Mouse (Mus musculus) bone marrow, adult 2 months (tissue): Measurements from ENCODE around the gene Gm21964. TPM values are rescaled to one million over a fixed set of nuclear protein-coding genes. Genes with fewer than 3 reads are reported as not detected.

ENCODE experiments used
- H3K27ac ChIP-seq: fragments of 200-500 bp; 2 replicates; pipeline ENCODE4 v1.5.1; 2012; ENCODE audit warnings: low read depth, mild to moderate bottlenecking, control low read depth, inconsistent platforms, low read length; ENCODE audit not compliant: control insufficient read depth, poor library complexity, insufficient read depth
- H3K4me1 ChIP-seq: fragments of 200-500 bp; 2 replicates; pipeline ENCODE4 v1.6.1; 2011; ENCODE audit warnings: low read length; ENCODE audit not compliant: control insufficient read depth, insufficient read depth
- H3K4me3 ChIP-seq: fragments of 200-500 bp; replicated peaks from 2 replicates; pipeline ENCODE3; 2011; ENCODE audit warnings: mild to moderate bottlenecking, low read depth, low read length, control low read depth; ENCODE audit not compliant: control insufficient read depth
- CTCF ChIP-seq: fragments of 200-500 bp; IDR thresholded peaks from 2 replicates; pipeline ENCODE4 v1.5.1; 2011; ENCODE audit warnings: low read length, control low read depth; ENCODE audit not compliant: control insufficient read depth, insufficient read depth
- POLR2A ChIP-seq: fragments of 200-500 bp; IDR thresholded peaks from 2 replicates; pipeline ENCODE4 v1.6.1; 2011; ENCODE audit warnings: low read depth, mild to moderate bottlenecking, control low read depth, low read length, borderline replicate concordance; ENCODE audit not compliant: control insufficient read depth
- WGBS: fragments of 180-500 bp; shearing (Covaris S2); methylation state at CpG from one replicate; pipeline ENCODE4 v1.1.7; 2018; 5-methylcytosine and 5-hydroxymethylcytosine counted together
- polyA plus RNA-seq: library from polyadenylated mRNA; stranded (reverse); fragments of >200 nt; gene quantifications from 2 replicates; pipeline ENCODE4 v1.2.4, GENCODE M21; 2011; ENCODE audit warnings: low replicate concordance; ENCODE audit not compliant: missing spikeins, insufficient read depth, insufficient read length

Gene Gm21964
- polyA plus RNA-seq, 1 experiment = not detected

- WGBS = 75% methylated on average over 7 of the region's 7 CpGs
- no peak overlapping the region for H3K27ac ChIP-seq
- H3K4me3 ChIP-seq = no peak overlapping the region
- TF ChIP-seq POLR2A = no peak
- no peak for TF ChIP-seq CTCF
- H3K4me1 ChIP-seq = no peaks in the 10 kb centered on the region; the same call in 1 of the 2 replicates
Measured at GRCm38 (mm10) chr8:110135515-110135914, 34.5 kb downstream of the Gm21964 start.

DNA sequence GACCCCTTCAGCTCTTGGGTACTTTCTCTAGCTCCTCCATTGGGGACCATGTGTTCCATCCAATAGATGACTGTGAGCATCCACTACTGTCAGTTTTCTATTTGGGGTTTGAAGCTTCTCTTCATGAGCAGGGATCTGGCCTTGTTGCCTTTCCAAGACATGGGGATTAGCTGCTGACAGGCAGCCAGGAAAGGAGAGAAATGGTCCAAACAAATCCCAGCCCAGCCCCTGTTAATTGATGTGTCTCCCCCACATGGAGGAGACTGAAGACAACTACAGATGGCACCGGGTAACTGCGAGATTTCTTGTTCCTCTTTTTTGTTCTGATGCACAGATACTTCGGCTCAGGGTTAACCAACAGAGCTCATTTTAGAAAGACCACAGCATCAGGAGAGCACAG, 39.1 kb downstream of the Gm21964 start:
- no peaks in the 10 kb centered on the region for H3K4me1 ChIP-seq
- H3K27ac ChIP-seq = no peak overlapping the region
- 19% methylated on average over 3 of the region's 3 CpGs for WGBS
- H3K4me3 ChIP-seq = no peak overlapping the region
- TF ChIP-seq POLR2A = no peak
- no peak for TF ChIP-seq CTCF

DNA sequence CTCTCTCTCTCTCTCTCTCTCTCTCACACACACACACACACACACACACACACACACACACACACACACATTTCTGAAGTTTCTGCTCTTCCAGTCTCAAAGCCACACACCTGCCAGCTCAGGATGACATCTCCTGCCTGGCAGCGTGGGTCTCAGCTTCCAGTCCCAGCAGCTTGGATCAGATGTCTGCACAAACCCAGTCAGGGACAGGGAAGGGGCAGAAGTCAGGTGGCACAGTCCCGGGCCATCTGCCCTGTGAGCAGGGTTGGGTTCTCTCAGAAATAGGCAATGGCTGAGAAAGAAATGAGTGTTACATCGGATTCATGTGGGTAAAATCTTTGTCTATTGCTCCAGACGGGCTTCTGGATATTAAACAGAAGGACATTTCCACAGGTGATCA, 39.8 kb downstream of the Gm21964 start:
- Histone ChIP-seq H3K4me3 (no peak overlapping the region), H3K27ac (no peak overlapping the region), H3K4me1 (no peaks in the 10 kb centered on the region)
- 65% methylated on average over 4 of the region's 4 CpGs for WGBS
- TF ChIP-seq CTCF (no peak), POLR2A (no peak)

- TF ChIP-seq CTCF = peak; percentile 78
- TF ChIP-seq POLR2A = no peak
- WGBS = 0% methylated on average over 4 of the region's 4 CpGs
- H3K4me1 ChIP-seq = no peaks in the 10 kb centered on the region
- H3K4me3 ChIP-seq = no peak overlapping the region
- no peak overlapping the region for H3K27ac ChIP-seq
Measured at GRCm38 (mm10) chr8:110145538-110145937, 44.5 kb downstream of the Gm21964 start.

DNA sequence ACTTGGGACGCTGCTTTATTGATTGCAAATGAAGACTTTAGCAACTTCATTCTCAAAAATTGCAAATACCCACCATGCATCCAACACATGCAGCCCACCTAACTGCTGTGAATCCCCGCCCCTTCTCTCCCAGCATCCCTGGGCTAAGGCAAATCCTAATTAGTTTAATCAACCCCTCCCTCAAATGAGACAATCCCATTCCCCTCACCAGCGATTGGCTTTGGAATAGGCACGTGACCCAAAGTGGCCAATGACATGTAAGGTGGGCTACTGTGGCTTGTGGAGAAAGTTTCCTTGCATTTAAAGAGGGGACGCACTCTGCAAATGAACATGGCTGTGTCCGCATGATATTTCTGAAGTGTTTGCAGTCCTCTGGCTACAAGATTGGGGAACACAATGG, 51.9 kb downstream of the Gm21964 start:
- H3K4me3 ChIP-seq = no peak overlapping the region
- TF ChIP-seq CTCF = no peak
- TF ChIP-seq POLR2A = no peak
- H3K27ac ChIP-seq = no peak overlapping the region
- WGBS = 64% methylated on average over 6 of the region's 6 CpGs
- H3K4me1 ChIP-seq = no peaks in the 10 kb centered on the region

Other genes with a start within 250 kb of the Gm21964 start
- 9.0 and 10.8 TPM in 2 replicates for gene Phlpp2, start 232.7 kb upstream of the Gm21964 start, polyA plus RNA-seq
- 0.62 TPM in 1 of 2 replicates, not detected in the other for gene Marveld3, start 139.0 kb upstream of the Gm21964 start, polyA plus RNA-seq
- gene Tat, start 110.8 kb upstream of the Gm21964 start, polyA plus RNA-seq = 3.4 and 9.6 TPM in 2 replicates
- gene Chst4, start 61.5 kb upstream of the Gm21964 start, polyA plus RNA-seq = not detected in 2 replicates
- 0.41 and 1.00 TPM in 2 replicates for gene Zfp612, start 21.5 kb upstream of the Gm21964 start, polyA plus RNA-seq
- gene Gm17720, start 1.5 kb downstream of the Gm21964 start, polyA plus RNA-seq = not detected in 2 replicates
- gene Calb2, start 67.0 kb downstream of the Gm21964 start, polyA plus RNA-seq = 4.2 TPM in 1 of 2 replicates, not detected in the other
- 0.81 and 2.2 TPM in 2 replicates for gene Cmtr2, start 114.5 kb downstream of the Gm21964 start, polyA plus RNA-seq
- gene Hydin, start 165.8 kb downstream of the Gm21964 start, polyA plus RNA-seq = not detected in 2 replicates